Mouse (Mus musculus) megakaryocyte, embryonic 14.5 days (primary cell): ENCODE data around the gene Sox6. TPM values are rescaled to one million over a fixed set of nuclear protein-coding genes. Genes with fewer than 3 reads are reported as not detected.

Source experiments
- H3K27me3 ChIP-seq: replicated peaks from 2 replicates; pipeline ENCODE3; 2012; ENCODE audit warnings: inconsistent platforms
- H3K36me3 ChIP-seq: replicated peaks from 2 replicates; pipeline ENCODE3; 2012; ENCODE audit warnings: low read length, inconsistent platforms, mixed read lengths
- H3K4me1 ChIP-seq: 2 replicates; pipeline ENCODE4 v1.6.1; 2012; ENCODE audit warnings: inconsistent platforms
- H3K4me3 ChIP-seq: replicated peaks from 2 replicates; pipeline ENCODE3; 2012; ENCODE audit warnings: moderate library complexity, mild to moderate bottlenecking, inconsistent platforms
- H3K9me3 ChIP-seq: 2 replicates; pipeline ENCODE4 v1.6.1; 2012; ENCODE audit warnings: inconsistent platforms
- FLI1 ChIP-seq: IDR thresholded peaks from 2 replicates; pipeline ENCODE4 v1.6.1; 2012; ENCODE audit warnings: low read length, inconsistent platforms, mixed read lengths
- GATA1 ChIP-seq: IDR thresholded peaks from 3 replicates; pipeline ENCODE4 v1.6.1; 2012; ENCODE audit warnings: mixed read lengths, low read length, inconsistent platforms, borderline replicate concordance
- polyA plus RNA-seq: library from polyadenylated mRNA; stranded (reverse); fragments of >175 nt; gene quantifications from 2 replicates; pipeline ENCODE4 v1.2.3, GENCODE M21; 2012; ENCODE audit warnings: low replicate concordance; ENCODE audit not compliant: insufficient read depth

Gene Sox6
- polyA plus RNA-seq, 1 experiment: 0.17 TPM

- H3K36me3 ChIP-seq: no peaks in the 10 kb centered on the region
- TF ChIP-seq FLI1: no peak
- no peak for TF ChIP-seq GATA1
- H3K4me1 ChIP-seq: no peaks in the 10 kb centered on the region
- H3K27me3 ChIP-seq: no peaks in the 10 kb centered on the region
- no peaks in the 10 kb centered on the region for H3K9me3 ChIP-seq
- H3K4me3 ChIP-seq: no peak overlapping the region
These were observed 272.3 kb downstream of the Sox6 start for GRCm38 (mm10) chr7:115766316-115766715.

GRCm38 (mm10) chr7:115763851-115764250 lies 274.7 kb downstream of the Sox6 start:
- no peaks in the 10 kb centered on the region for H3K27me3 ChIP-seq
- TF ChIP-seq GATA1 (no peak), FLI1 (no peak)
- H3K9me3 ChIP-seq: no peaks in the 10 kb centered on the region
- H3K4me1 ChIP-seq: no peaks in the 10 kb centered on the region
- no peaks in the 10 kb centered on the region for H3K36me3 ChIP-seq
- no peak overlapping the region for H3K4me3 ChIP-seq

GRCm38 (mm10) chr7:115758172-115758571 lies 280.4 kb downstream of the Sox6 start:
- Histone ChIP-seq H3K4me1 (no peaks in the 10 kb centered on the region), H3K9me3 (no peaks in the 10 kb centered on the region), H3K36me3 (no peaks in the 10 kb centered on the region), H3K4me3 (no peak overlapping the region), H3K27me3 (no peaks in the 10 kb centered on the region)
- no peak for TF ChIP-seq FLI1
- no peak for TF ChIP-seq GATA1

GRCm38 (mm10) chr7:115755272-115755671 lies 283.3 kb downstream of the Sox6 start:
- Histone ChIP-seq H3K27me3 (no peaks in the 10 kb centered on the region), H3K9me3 (no peaks in the 10 kb centered on the region), H3K36me3 (no peaks in the 10 kb centered on the region), H3K4me3 (no peak overlapping the region), H3K4me1 (peaks cover 7% of the 10 kb centered on the region; the same call in 1 of the 2 replicates)
- TF ChIP-seq GATA1 (no peak), FLI1 (no peak)

- no peak for TF ChIP-seq FLI1
- TF ChIP-seq GATA1: no peak
- Histone ChIP-seq H3K27me3 (no peaks in the 10 kb centered on the region), H3K36me3 (no peaks in the 10 kb centered on the region), H3K4me1 (peaks cover 7% of the 10 kb centered on the region; the same call in 1 of the 2 replicates), H3K9me3 (no peaks in the 10 kb centered on the region), H3K4me3 (no peak overlapping the region)
These were observed 284.4 kb downstream of the Sox6 start for GRCm38 (mm10) chr7:115754216-115754615.

- Histone ChIP-seq H3K4me3 (no peak overlapping the region), H3K36me3 (no peaks in the 10 kb centered on the region), H3K9me3 (no peaks in the 10 kb centered on the region), H3K4me1 (peaks cover 7% of the 10 kb centered on the region; the same call in 1 of the 2 replicates), H3K27me3 (no peaks in the 10 kb centered on the region)
- TF ChIP-seq GATA1 (no peak), FLI1 (no peak)
These were observed 286.4 kb downstream of the Sox6 start for GRCm38 (mm10) chr7:115752121-115752634.

- TF ChIP-seq FLI1: no peak
- TF ChIP-seq GATA1: no peak
- no peak overlapping the region for H3K4me3 ChIP-seq
- H3K9me3 ChIP-seq: no peaks in the 10 kb centered on the region
- H3K27me3 ChIP-seq: no peaks in the 10 kb centered on the region
- H3K4me1 ChIP-seq: peaks cover 7% of the 10 kb centered on the region; the same call in 1 of the 2 replicates
- H3K36me3 ChIP-seq: no peaks in the 10 kb centered on the region
These were observed 287.5 kb downstream of the Sox6 start for GRCm38 (mm10) chr7:115751083-115751482.

- H3K4me3 ChIP-seq: no peak overlapping the region
- H3K36me3 ChIP-seq: no peaks in the 10 kb centered on the region
- no peak for TF ChIP-seq FLI1
- no peak for TF ChIP-seq GATA1
- no peaks in the 10 kb centered on the region for H3K9me3 ChIP-seq
- no peaks in the 10 kb centered on the region for H3K27me3 ChIP-seq
- H3K4me1 ChIP-seq: peaks cover 7% of the 10 kb centered on the region; the same call in 1 of the 2 replicates
These were observed 288.2 kb downstream of the Sox6 start for GRCm38 (mm10) chr7:115750275-115750825.

GRCm38 (mm10) chr7:115747541-115747940 lies 291.1 kb downstream of the Sox6 start:
- Histone ChIP-seq H3K4me1 (peaks cover 7% of the 10 kb centered on the region; the same call in 1 of the 2 replicates), H3K27me3 (no peaks in the 10 kb centered on the region), H3K4me3 (no peak overlapping the region), H3K36me3 (no peaks in the 10 kb centered on the region), H3K9me3 (no peaks in the 10 kb centered on the region)
- TF ChIP-seq GATA1: no peak
- TF ChIP-seq FLI1: no peak

- no peaks in the 10 kb centered on the region for H3K9me3 ChIP-seq
- no peak for TF ChIP-seq GATA1
- no peak for TF ChIP-seq FLI1
- H3K27me3 ChIP-seq: peaks cover 3% of the 10 kb centered on the region
- peaks cover 9% of the 10 kb centered on the region for H3K4me1 ChIP-seq
- no peak overlapping the region for H3K4me3 ChIP-seq
- no peaks in the 10 kb centered on the region for H3K36me3 ChIP-seq
These were observed 292.8 kb downstream of the Sox6 start for GRCm38 (mm10) chr7:115745672-115746253.
